14 mouse cellular contexts compared by ENCODE assay signal in genomic region chr10:44348474-44349415, GRCm38 (mm10).
"Had no signal": no experiment of that assay in that cellular context is flagged by ENCODE, and none has a peak within 500 bp of the region (broad histone marks: within the 10 kb centered on the region; RNA-seq: fewer than 3 reads in every experiment).

No protein-coding gene starts in this region.

- ATAC-seq: lung, postnatal 0 days had no signal

- H3K27ac ChIP-seq: kidney, embryonic 15.5 days; limb, embryonic 13.5 days; liver, embryonic 14.5 days; midbrain, embryonic 12.5 days; stomach, embryonic 15.5 days had no signal

- H3K9ac ChIP-seq: kidney, embryonic 15.5 days; limb, embryonic 13.5 days; liver, embryonic 14.5 days; midbrain, embryonic 12.5 days; stomach, embryonic 15.5 days had no signal

- H3K9me3 ChIP-seq: kidney, embryonic 15.5 days; limb, embryonic 13.5 days; midbrain, embryonic 12.5 days; stomach, embryonic 15.5 days had no signal

- H3K27me3 ChIP-seq: kidney, embryonic 15.5 days; limb, embryonic 13.5 days; midbrain, embryonic 12.5 days; stomach, embryonic 15.5 days had no signal

- H3K36me3 ChIP-seq: midbrain, embryonic 12.5 days; stomach, embryonic 15.5 days had no signal

- H3K4me3 ChIP-seq: kidney, embryonic 15.5 days; limb, embryonic 13.5 days; midbrain, embryonic 12.5 days; stomach, embryonic 15.5 days had no signal

- DNase-seq: kidney, adult 2 months; kidney, postnatal 14 days; left cerebral cortex, postnatal 4 days; lung, adult 18-20 months; lung, postnatal 4 days; right cerebral cortex, postnatal 14 days; thymus, adult 2 months; thymus, postnatal 25 days had no signal

- H3K4me2 ChIP-seq: kidney, embryonic 15.5 days; limb, embryonic 13.5 days; midbrain, embryonic 12.5 days; stomach, embryonic 15.5 days had no signal

- H3K4me1 ChIP-seq: kidney, embryonic 15.5 days; limb, embryonic 13.5 days; midbrain, embryonic 12.5 days; stomach, embryonic 15.5 days had no signal
